Mouse (Mus musculus): ENCODE results near the gene Suv39h1. TPM values are rescaled to one million over a fixed set of nuclear protein-coding genes. Genes with fewer than 3 reads are reported as not detected.
"Not testable (repeated sequence)": the region's sequence is repeated elsewhere in the genome, so short reads cannot be mapped to it uniquely, and the experiment has no call there.

Gene Suv39h1
- polyA plus RNA-seq, 1 experiment from 2014 or later = 42.8 TPM

DNA sequence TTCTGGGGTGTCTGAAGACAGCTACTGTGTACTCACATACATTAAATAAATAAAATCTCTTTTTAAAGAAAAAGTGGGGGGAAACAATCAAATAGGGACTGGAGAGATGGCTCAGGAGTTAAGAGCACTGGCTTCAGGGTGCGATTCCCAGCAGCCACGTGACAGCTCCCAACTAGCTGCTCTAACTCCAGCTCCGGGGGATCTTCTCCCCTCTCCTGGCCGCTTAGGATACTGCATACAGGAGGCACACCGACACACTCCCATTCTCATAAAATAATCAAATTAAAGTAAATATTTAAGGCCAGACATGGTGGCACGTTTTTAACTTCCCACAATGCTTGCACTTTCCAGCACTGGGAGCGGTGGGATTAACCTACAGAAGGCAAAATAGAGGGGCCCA is 58.9 kb downstream of the Suv39h1 start:
- not testable (repeated sequence) for H3K4me1 ChIP-seq (ENCODE audit: control insufficient read depth, insufficient read depth, low read length); H3K36me3 ChIP-seq (ENCODE audit: control insufficient read depth, insufficient read depth, low read length); H3K27ac ChIP-seq (ENCODE audit: low read depth, low read length); ATAC-seq; DNase-seq (ENCODE audit: low spot score); H3K9me3 ChIP-seq (replicated peaks; ENCODE audit: control insufficient read depth, low read length); H3K9ac ChIP-seq (ENCODE audit: low read length); H3K4me3 ChIP-seq (ENCODE audit: low read depth, low read length); H3K27me3 ChIP-seq (replicated peaks; ENCODE audit: control insufficient read depth, insufficient read depth, low read length); H3K4me2 ChIP-seq (ENCODE audit: low read length)
- 35% methylated on average over 7 of the region's 7 CpGs for WGBS

DNA sequence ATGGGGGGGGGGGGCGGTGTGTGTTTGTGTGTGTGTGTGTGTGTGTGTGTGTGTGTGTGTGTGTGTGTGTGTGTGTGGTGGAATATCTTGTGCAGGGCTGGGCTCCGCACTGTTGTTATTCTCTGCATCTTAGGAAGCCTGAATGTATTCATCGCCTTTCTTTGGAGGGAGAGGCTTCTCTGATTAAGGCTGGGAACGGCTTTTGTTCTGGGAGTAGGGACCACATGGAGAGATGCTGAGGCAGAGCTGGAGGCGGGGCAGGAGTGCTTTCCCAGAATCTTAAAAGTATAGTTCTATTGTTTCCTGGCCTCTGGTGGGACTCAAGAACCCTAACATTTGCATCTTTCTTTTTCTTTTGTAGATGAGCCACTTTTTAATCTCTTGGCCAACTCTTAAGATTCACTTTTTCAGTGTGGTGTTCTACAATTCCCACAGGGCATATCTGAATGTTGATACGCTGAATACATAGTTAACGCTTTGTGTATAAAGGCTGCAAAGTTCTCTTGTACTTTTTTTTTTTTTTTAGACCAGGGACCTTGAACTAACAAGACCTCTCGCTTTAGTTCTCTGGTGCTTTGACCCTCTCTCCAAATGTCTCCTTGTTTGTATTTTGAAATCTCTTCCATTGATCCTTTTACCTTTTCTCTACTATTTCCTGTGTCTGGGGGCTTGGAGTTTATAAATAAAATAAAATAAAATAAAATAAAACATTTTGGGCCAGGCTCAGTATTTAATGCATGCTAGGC is 60.8 kb downstream of the Suv39h1 start:
- Histone ChIP-seq H3K36me3 (ENCODE audit: control insufficient read depth, insufficient read depth, low read length) (no peaks in the 10 kb centered on the region), H3K4me1 (ENCODE audit: control insufficient read depth, insufficient read depth, low read length) (no peaks in the 10 kb centered on the region), H3K27ac (ENCODE audit: low read depth, low read length) (no peak overlapping the region), H3K27me3 (replicated peaks; ENCODE audit: control insufficient read depth, insufficient read depth, low read length) (no peaks in the 10 kb centered on the region), H3K9ac (ENCODE audit: low read length) (no peak overlapping the region), H3K4me3 (ENCODE audit: low read depth, low read length) (no peak overlapping the region), H3K4me2 (ENCODE audit: low read length) (no peak overlapping the region), H3K9me3 (replicated peaks; ENCODE audit: control insufficient read depth, low read length) (no peaks in the 10 kb centered on the region)
- DNase-seq (ENCODE audit: low spot score) = peak; percentile 59
- WGBS = 23% methylated on average over 7 of the region's 8 CpGs
- ATAC-seq = peak; percentile 58

DNA sequence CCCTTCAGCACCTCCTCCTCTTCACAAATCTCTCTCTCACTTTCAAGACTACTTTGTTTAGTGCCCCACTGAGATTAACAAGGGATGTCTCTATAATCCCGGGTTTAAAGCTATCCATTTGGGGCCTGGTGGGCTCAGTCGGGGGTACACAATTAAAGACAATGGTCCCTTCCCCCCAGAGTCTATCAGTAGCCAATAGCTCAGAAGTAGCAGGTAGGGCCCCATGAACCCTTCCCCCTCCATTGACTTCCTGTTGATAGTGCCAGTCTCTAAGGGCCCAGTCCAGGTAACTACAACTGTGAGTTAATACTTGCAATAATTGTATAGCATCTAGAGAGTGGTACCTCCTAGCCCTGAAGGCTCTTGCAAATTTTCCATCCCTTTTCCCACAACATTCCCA is 61.4 kb downstream of the Suv39h1 start:
- ATAC-seq (peak; percentile 40), DNase-seq (ENCODE audit: low spot score) (no peak)
- H3K27me3 ChIP-seq (replicated peaks; ENCODE audit: control insufficient read depth, insufficient read depth, low read length) = no peaks in the 10 kb centered on the region
- no peak overlapping the region for H3K27ac ChIP-seq (ENCODE audit: low read depth, low read length)
- H3K4me1 ChIP-seq (ENCODE audit: control insufficient read depth, insufficient read depth, low read length) = no peaks in the 10 kb centered on the region
- 17% methylated on average over 2 of the region's 2 CpGs for WGBS
- H3K9me3 ChIP-seq (replicated peaks; ENCODE audit: control insufficient read depth, low read length) = no peaks in the 10 kb centered on the region
- no peak overlapping the region for H3K4me3 ChIP-seq (ENCODE audit: low read depth, low read length)
- no peak overlapping the region for H3K4me2 ChIP-seq (ENCODE audit: low read length)
- no peaks in the 10 kb centered on the region for H3K36me3 ChIP-seq (ENCODE audit: control insufficient read depth, insufficient read depth, low read length)
- no peak overlapping the region for H3K9ac ChIP-seq (ENCODE audit: low read length)

Other genes starting within 250 kb of the Suv39h1 start
- 31.8 and 36.9 TPM in 2 replicates for gene Otud5, start 233.4 kb downstream of the Suv39h1 start, polyA plus RNA-seq (2014; fragmentation: Nextera tagmentation; extraction: Ambion mirVana)
- gene Pim2, start 196.5 kb downstream of the Suv39h1 start, polyA plus RNA-seq (2014; fragmentation: Nextera tagmentation; extraction: Ambion mirVana) = 11.3 and 15.1 TPM in 2 replicates
- 17.1 and 17.8 TPM in 2 replicates for gene Slc35a2, start 190.7 kb downstream of the Suv39h1 start, polyA plus RNA-seq (2014; fragmentation: Nextera tagmentation; extraction: Ambion mirVana)
- 144 and 172 TPM in 2 replicates for gene Pqbp1, start 175.5 kb downstream of the Suv39h1 start, polyA plus RNA-seq (2014; fragmentation: Nextera tagmentation; extraction: Ambion mirVana)
- gene Timm17b, start 175.4 kb downstream of the Suv39h1 start, polyA plus RNA-seq (2014; fragmentation: Nextera tagmentation; extraction: Ambion mirVana) = 193 and 227 TPM in 2 replicates
- gene Gm10491, start 166.9 kb downstream of the Suv39h1 start, polyA plus RNA-seq (2014; fragmentation: Nextera tagmentation; extraction: Ambion mirVana) = not detected in 2 replicates
- not detected in 2 replicates for gene Gm10490, start 165.2 kb downstream of the Suv39h1 start, polyA plus RNA-seq (2014; fragmentation: Nextera tagmentation; extraction: Ambion mirVana)
- gene Pcsk1n, start 154.9 kb downstream of the Suv39h1 start, polyA plus RNA-seq (2014; fragmentation: Nextera tagmentation; extraction: Ambion mirVana) = 84.4 and 111 TPM in 2 replicates
- gene Eras, start 146.2 kb downstream of the Suv39h1 start, polyA plus RNA-seq (2014; fragmentation: Nextera tagmentation; extraction: Ambion mirVana) = not detected in 2 replicates
- 43.3 and 50.4 TPM in 2 replicates for gene Hdac6, start 126.9 kb downstream of the Suv39h1 start, polyA plus RNA-seq (2014; fragmentation: Nextera tagmentation; extraction: Ambion mirVana)
- 0.11 and 0.19 TPM in 2 replicates for gene Gata1, start 96.7 kb downstream of the Suv39h1 start, polyA plus RNA-seq (2014; fragmentation: Nextera tagmentation; extraction: Ambion mirVana)
- gene Glod5, start 56.3 kb downstream of the Suv39h1 start, polyA plus RNA-seq (2014; fragmentation: Nextera tagmentation; extraction: Ambion mirVana) = 0.46 TPM in 1 of 2 replicates, not detected in the other
- 0.15 and 0.33 TPM in 2 replicates for gene Was, start 15.7 kb upstream of the Suv39h1 start, polyA plus RNA-seq (2014; fragmentation: Nextera tagmentation; extraction: Ambion mirVana)
- 35.2 and 43.2 TPM in 2 replicates for gene Wdr13, start 58.1 kb upstream of the Suv39h1 start, polyA plus RNA-seq (2014; fragmentation: Nextera tagmentation; extraction: Ambion mirVana)
- 388 and 477 TPM in 2 replicates for gene Rbm3, start 71.1 kb upstream of the Suv39h1 start, polyA plus RNA-seq (2014; fragmentation: Nextera tagmentation; extraction: Ambion mirVana)
- 19.7 and 26.5 TPM in 2 replicates for gene Tbc1d25, start 101.4 kb upstream of the Suv39h1 start, polyA plus RNA-seq (2014; fragmentation: Nextera tagmentation; extraction: Ambion mirVana)
- gene Ebp, start 118.8 kb upstream of the Suv39h1 start, polyA plus RNA-seq (2014; fragmentation: Nextera tagmentation; extraction: Ambion mirVana) = 25.3 and 28.5 TPM in 2 replicates
- 35.4 and 42.0 TPM in 2 replicates for gene Porcn, start 131.8 kb upstream of the Suv39h1 start, polyA plus RNA-seq (2014; fragmentation: Nextera tagmentation; extraction: Ambion mirVana)
- gene Ftsj1, start 177.6 kb upstream of the Suv39h1 start, polyA plus RNA-seq (2014; fragmentation: Nextera tagmentation; extraction: Ambion mirVana) = 60.9 and 63.6 TPM in 2 replicates
- 42.8 and 48.3 TPM in 2 replicates for gene Slc38a5, start 196.4 kb upstream of the Suv39h1 start, polyA plus RNA-seq (2014; fragmentation: Nextera tagmentation; extraction: Ambion mirVana)